In the genomic region with DNA sequence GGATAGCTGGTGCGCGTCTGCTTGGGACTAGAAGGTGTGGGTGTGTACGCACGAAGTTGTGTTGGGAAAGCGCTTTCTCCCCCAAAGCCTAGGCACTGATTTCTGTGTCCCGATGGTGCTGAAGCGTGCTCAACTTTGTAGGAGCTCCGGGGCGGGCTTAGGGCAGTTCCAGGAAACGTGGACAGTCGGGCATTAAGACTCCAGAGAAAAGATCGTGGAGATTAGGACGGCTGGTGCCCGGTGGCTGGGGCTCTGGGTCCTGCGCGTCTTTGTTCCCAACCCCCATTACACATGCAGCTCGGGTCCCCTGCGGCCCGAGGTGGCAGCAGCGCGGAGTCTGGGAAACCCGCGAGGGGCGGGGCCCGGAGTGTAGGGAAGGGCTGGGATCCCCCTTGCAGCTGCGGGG, we compare ENCODE assay signal across 8 mouse cellular contexts. TPM values are rescaled to one million over a fixed set of nuclear protein-coding genes. Genes with fewer than 3 reads are reported as not detected.
DNase-seq lines count a peak whose midpoint lies in the region; ATAC-seq and TF ChIP-seq lines count a peak whose summit lies in the region.

No protein-coding gene starts in this region.

- TF ChIP-seq CTCF in gastrocnemius, adult 2 months (IDR thresholded peaks at IDR 0.05) = no peak
- no peak; the same call in 1 of the 2 replicates for TF ChIP-seq CTCF in hindbrain, postnatal 0 days (IDR thresholded peaks at IDR 0.05; ENCODE audit: low read depth)

- H3K4me2 ChIP-seq in forebrain, embryonic 16.5 days (ENCODE audit: low read length) = peak overlapping the region; percentile 75
- H3K4me2 ChIP-seq in hindbrain, postnatal 0 days (ENCODE audit: low read depth, low read length) = peak overlapping the region; percentile 77
- peak overlapping the region; percentile 97 for H3K4me2 ChIP-seq in limb, embryonic 15.5 days
- peak overlapping the region; percentile 94 for H3K4me2 ChIP-seq in midbrain, embryonic 16.5 days (ENCODE audit: low read length)

- intact Hi-C loops in gastrocnemius, adult 2 months (cut with DNase I) = loop anchor here (2.0 kb wide), 1 partner anchor 24 kb away; no protein-coding TSS in a partner anchor

- peak overlapping the region; percentile 95 for H3K4me3 ChIP-seq in gastrocnemius, adult 2 months
- peak overlapping the region; percentile 92 for H3K4me3 ChIP-seq in forebrain, embryonic 16.5 days (replicated peaks; ENCODE audit: low read length)
- H3K4me3 ChIP-seq in hindbrain, postnatal 0 days (ENCODE audit: low read length) = peak overlapping the region; percentile 75
- H3K4me3 ChIP-seq in limb, embryonic 15.5 days = peak overlapping the region; percentile 88
- H3K4me3 ChIP-seq in midbrain, embryonic 16.5 days (ENCODE audit: low read depth, low read length) = peak overlapping the region; percentile 91

- H3K27ac ChIP-seq in gastrocnemius, adult 2 months = peak overlapping the region; percentile 93
- peak overlapping the region; percentile 98 for H3K27ac ChIP-seq in forebrain, embryonic 16.5 days (ENCODE audit: low read length)
- peak overlapping the region; percentile 99 for H3K27ac ChIP-seq in hindbrain, postnatal 0 days
- peak overlapping the region; percentile 96; the same call in 1 of the 2 replicates for H3K27ac ChIP-seq in limb, embryonic 15.5 days
- H3K27ac ChIP-seq in midbrain, embryonic 16.5 days (ENCODE audit: low read length) = peak overlapping the region; percentile 96

- no peaks in the 10 kb centered on the region for H3K36me3 ChIP-seq in forebrain, embryonic 16.5 days (ENCODE audit: control insufficient read depth, insufficient read depth)
- no peaks in the 10 kb centered on the region for H3K36me3 ChIP-seq in hindbrain, postnatal 0 days (ENCODE audit: insufficient read depth, low read length)
- no peaks in the 10 kb centered on the region for H3K36me3 ChIP-seq in limb, embryonic 15.5 days
- H3K36me3 ChIP-seq in midbrain, embryonic 16.5 days (ENCODE audit: control insufficient read depth, insufficient read depth, low read length) = 0 out of 2 replicates have a peak, but pooled peaks cover 3% of the 10 kb centered on the region

- H3K27me3 ChIP-seq in forebrain, embryonic 16.5 days (replicated peaks; ENCODE audit: control insufficient read depth, insufficient read depth, low read length) = no peaks in the 10 kb centered on the region
- H3K27me3 ChIP-seq in hindbrain, postnatal 0 days (ENCODE audit: insufficient read depth, low read length) = no peaks in the 10 kb centered on the region
- no peaks in the 10 kb centered on the region for H3K27me3 ChIP-seq in limb, embryonic 15.5 days
- no peaks in the 10 kb centered on the region for H3K27me3 ChIP-seq in midbrain, embryonic 16.5 days (ENCODE audit: control insufficient read depth, insufficient read depth, low read depth, low read length)

- WGBS in forebrain, embryonic 16.5 days = under 1% methylated on average over 26 of the region's 26 CpGs
- under 1% methylated on average over 26 of the region's 26 CpGs for WGBS in hindbrain, postnatal 0 days
- 0% methylated on average over 26 of the region's 26 CpGs for WGBS in limb, embryonic 15.5 days
- WGBS in midbrain, embryonic 16.5 days = under 1% methylated on average over 26 of the region's 26 CpGs

- peaks cover 37% of the 10 kb centered on the region for H3K4me1 ChIP-seq in forebrain, embryonic 16.5 days (replicated peaks; ENCODE audit: control insufficient read depth, insufficient read depth, low read length)
- peaks cover 13% of the 10 kb centered on the region for H3K4me1 ChIP-seq in hindbrain, postnatal 0 days (ENCODE audit: insufficient read depth, low read length)
- peaks cover 41% of the 10 kb centered on the region for H3K4me1 ChIP-seq in limb, embryonic 15.5 days
- peaks cover 36% of the 10 kb centered on the region for H3K4me1 ChIP-seq in midbrain, embryonic 16.5 days (ENCODE audit: control insufficient read depth, insufficient read depth, low read length)

- peak; percentile 62 for DNase-seq in gastrocnemius, adult 2 months
- DNase-seq in gastrocnemius, adult 18-20 months (ENCODE audit: low spot score) = no peak
- peak; percentile 28 for DNase-seq in brain, adult 2 months (ENCODE audit: low read depth, low spot score)
- peak; percentile 79 for DNase-seq in hindbrain, postnatal 0 days (ENCODE audit: low spot score)
- DNase-seq in thymus, postnatal 14 days = peak; percentile 38

- H3K9ac ChIP-seq in forebrain, embryonic 16.5 days (replicated peaks; ENCODE audit: low read depth, low read length) = peak overlapping the region; percentile 98
- H3K9ac ChIP-seq in hindbrain, postnatal 0 days (replicated peaks; ENCODE audit: low read length) = peak overlapping the region; percentile 100
- H3K9ac ChIP-seq in limb, embryonic 15.5 days = peak overlapping the region; percentile 95
- H3K9ac ChIP-seq in midbrain, embryonic 16.5 days (ENCODE audit: low read depth, low read length) = peak overlapping the region; percentile 99

- peak; percentile 54 for ATAC-seq in forebrain, embryonic 16.5 days
- ATAC-seq in hindbrain, postnatal 0 days = peak; percentile 25; the same call in 1 of the 2 replicates
- ATAC-seq in limb, embryonic 15.5 days (ENCODE audit: insufficient number of reproducible peaks, low FRiP score, low TSS enrichment, low read depth) = no peak
- ATAC-seq in midbrain, embryonic 16.5 days = peak; percentile 15; the same call in 1 of the 2 replicates

- no peaks in the 10 kb centered on the region for H3K9me3 ChIP-seq in forebrain, embryonic 16.5 days (ENCODE audit: control insufficient read depth, low read length)
- no peaks in the 10 kb centered on the region for H3K9me3 ChIP-seq in hindbrain, postnatal 0 days (ENCODE audit: low read length)
- no peaks in the 10 kb centered on the region for H3K9me3 ChIP-seq in limb, embryonic 15.5 days
- H3K9me3 ChIP-seq in midbrain, embryonic 16.5 days (replicated peaks; ENCODE audit: control insufficient read depth, low read length, poor library complexity, severe bottlenecking) = no peaks in the 10 kb centered on the region

RNA-seq across cellular contexts. Expression of gene Acvr2b, which starts 1.3 kb away (rescaled TPM):
- total RNA-seq in gastrocnemius, adult 2 months (2021) = 10 to 100 TPM; 14.5 to 20.6 TPM
- total RNA-seq in gastrocnemius, adult 18-20 months (2021) = 10 to 100 TPM; 12.4 to 14.1 TPM
- 26.5 and 32.7 TPM in 2 replicates for polyA plus RNA-seq in forebrain, embryonic 16.5 days (2015; fragmentation: Nextera tagmentation; extraction: Ambion mirVana)
- 24.3 and 38.0 TPM in 2 replicates for total RNA-seq in hindbrain, postnatal 0 days (2014; rRNA removed)
- polyA plus RNA-seq in hindbrain, postnatal 0 days (2015; fragmentation: Nextera tagmentation; extraction: Ambion mirVana) = 21.8 and 28.2 TPM in 2 replicates
- polyA plus RNA-seq in limb, embryonic 15.5 days (2015; fragmentation: Nextera tagmentation; extraction: Ambion mirVana) = 14.9 TPM in 2 replicates
- 28.4 and 36.0 TPM in 2 replicates for polyA plus RNA-seq in midbrain, embryonic 16.5 days (2015; fragmentation: Nextera tagmentation; extraction: Ambion mirVana)

RNA-seq across cellular contexts. Expression of gene Slc22a14, which starts 37.9 kb away (rescaled TPM):
- not detected for total RNA-seq in gastrocnemius, adult 2 months (2021)
- not detected for total RNA-seq in gastrocnemius, adult 18-20 months (2021)
- not detected in 2 replicates for polyA plus RNA-seq in forebrain, embryonic 16.5 days (2015; fragmentation: Nextera tagmentation; extraction: Ambion mirVana)
- not detected in 2 replicates for total RNA-seq in hindbrain, postnatal 0 days (2014; rRNA removed)
- polyA plus RNA-seq in hindbrain, postnatal 0 days (2015; fragmentation: Nextera tagmentation; extraction: Ambion mirVana) = 0.14 TPM in 1 of 2 replicates, not detected in the other
- 0.24 TPM in 1 of 2 replicates, not detected in the other for polyA plus RNA-seq in limb, embryonic 15.5 days (2015; fragmentation: Nextera tagmentation; extraction: Ambion mirVana)
- 0.11 TPM in 1 of 2 replicates, not detected in the other for polyA plus RNA-seq in midbrain, embryonic 16.5 days (2015; fragmentation: Nextera tagmentation; extraction: Ambion mirVana)

RNA-seq across cellular contexts. Expression of gene Exog, which starts 41.5 kb away (rescaled TPM):
- total RNA-seq in gastrocnemius, adult 2 months (2021) = 1 to 10 TPM; 1.6 to 2.3 TPM
- 1 to 10 TPM; 1.6 TPM for total RNA-seq in gastrocnemius, adult 18-20 months (2021)
- polyA plus RNA-seq in forebrain, embryonic 16.5 days (2015; fragmentation: Nextera tagmentation; extraction: Ambion mirVana) = 60.7 and 66.1 TPM in 2 replicates
- 16.6 and 19.4 TPM in 2 replicates for total RNA-seq in hindbrain, postnatal 0 days (2014; rRNA removed)
- polyA plus RNA-seq in hindbrain, postnatal 0 days (2015; fragmentation: Nextera tagmentation; extraction: Ambion mirVana) = 30.1 and 30.6 TPM in 2 replicates
- polyA plus RNA-seq in limb, embryonic 15.5 days (2015; fragmentation: Nextera tagmentation; extraction: Ambion mirVana) = 25.2 and 28.4 TPM in 2 replicates
- polyA plus RNA-seq in midbrain, embryonic 16.5 days (2015; fragmentation: Nextera tagmentation; extraction: Ambion mirVana) = 53.3 and 58.6 TPM in 2 replicates

RNA-seq across cellular contexts. Expression of gene Xylb, which starts 46.1 kb away (rescaled TPM):
- under 1 TPM; 0.13 to 0.14 TPM for total RNA-seq in gastrocnemius, adult 2 months (2021)
- under 1 TPM; 0.09 to 0.38 TPM for total RNA-seq in gastrocnemius, adult 18-20 months (2021)
- 3.0 and 3.8 TPM in 2 replicates for polyA plus RNA-seq in forebrain, embryonic 16.5 days (2015; fragmentation: Nextera tagmentation; extraction: Ambion mirVana)
- total RNA-seq in hindbrain, postnatal 0 days (2014; rRNA removed) = 2.8 and 4.5 TPM in 2 replicates
- polyA plus RNA-seq in hindbrain, postnatal 0 days (2015; fragmentation: Nextera tagmentation; extraction: Ambion mirVana) = 3.2 and 3.3 TPM in 2 replicates
- 4.2 and 5.8 TPM in 2 replicates for polyA plus RNA-seq in limb, embryonic 15.5 days (2015; fragmentation: Nextera tagmentation; extraction: Ambion mirVana)
- 2.7 and 4.3 TPM in 2 replicates for polyA plus RNA-seq in midbrain, embryonic 16.5 days (2015; fragmentation: Nextera tagmentation; extraction: Ambion mirVana)
